Mouse (Mus musculus): ENCODE data around the gene Sim2.

GRCm38 (mm10) chr16:94118394-94118793, 33.7 kb downstream of the Sim2 start:
- TF ChIP-seq CTCF (IDR thresholded peaks at IDR 0.05) (no peak), EP300 (IDR thresholded peaks at IDR 0.05) (no peak)
